Mouse (Mus musculus) testis, adult 2 months (tissue): ENCODE results near the gene Ssu2. TPM values are rescaled to one million over a fixed set of nuclear protein-coding genes. Genes with fewer than 3 reads are reported as not detected.

Experiments used
- H3K27ac ChIP-seq: fragments of 200-500 bp; 2 replicates; pipeline ENCODE4 v1.5.1; 2012; ENCODE audit warnings: low read depth, low read length; ENCODE audit not compliant: control insufficient read depth, insufficient read depth
- H3K27me3 ChIP-seq: fragments of 200-500 bp; 2 replicates; pipeline ENCODE4 v1.6.1; 2012; ENCODE audit warnings: mild to moderate bottlenecking, low read length, moderate library complexity; ENCODE audit not compliant: control insufficient read depth, insufficient read depth
- H3K36me3 ChIP-seq: fragments of 200-500 bp; 2 replicates; pipeline ENCODE4 v1.6.1; 2012; ENCODE audit warnings: mild to moderate bottlenecking, low read length; ENCODE audit not compliant: control insufficient read depth, insufficient read depth
- H3K4me1 ChIP-seq: fragments of 200-500 bp; 2 replicates; pipeline ENCODE4 v1.6.1; 2012; ENCODE audit warnings: low read length; ENCODE audit not compliant: control insufficient read depth, insufficient read depth
- H3K4me3 ChIP-seq: fragments of 200-500 bp; 2 replicates; pipeline ENCODE4 v1.5.1; 2012; ENCODE audit warnings: low read depth, mild to moderate bottlenecking, low read length, moderate library complexity, mixed read lengths; ENCODE audit not compliant: control insufficient read depth
- CTCF ChIP-seq: fragments of 200-500 bp; IDR thresholded peaks from 2 replicates; pipeline ENCODE4 v1.5.1; 2012; ENCODE audit warnings: low read depth, mild to moderate bottlenecking, inconsistent platforms, low read length, moderate library complexity; ENCODE audit not compliant: control insufficient read depth, insufficient read depth, insufficient replicate concordance
- POLR2A ChIP-seq: fragments of 200-500 bp; IDR thresholded peaks from 2 replicates; pipeline ENCODE4 v1.6.1; 2012; ENCODE audit warnings: low read depth, mild to moderate bottlenecking, inconsistent platforms, low read length, moderate library complexity; ENCODE audit not compliant: control insufficient read depth
- polyA plus RNA-seq: library from polyadenylated mRNA; depleted of rRNA; stranded (reverse); fragments of >200 nt; gene quantifications from 2 replicates; pipeline ENCODE4 v1.2.3, GENCODE M21; 2012

Gene Ssu2
- polyA plus RNA-seq, 1 experiment = 3.3 TPM

DNA sequence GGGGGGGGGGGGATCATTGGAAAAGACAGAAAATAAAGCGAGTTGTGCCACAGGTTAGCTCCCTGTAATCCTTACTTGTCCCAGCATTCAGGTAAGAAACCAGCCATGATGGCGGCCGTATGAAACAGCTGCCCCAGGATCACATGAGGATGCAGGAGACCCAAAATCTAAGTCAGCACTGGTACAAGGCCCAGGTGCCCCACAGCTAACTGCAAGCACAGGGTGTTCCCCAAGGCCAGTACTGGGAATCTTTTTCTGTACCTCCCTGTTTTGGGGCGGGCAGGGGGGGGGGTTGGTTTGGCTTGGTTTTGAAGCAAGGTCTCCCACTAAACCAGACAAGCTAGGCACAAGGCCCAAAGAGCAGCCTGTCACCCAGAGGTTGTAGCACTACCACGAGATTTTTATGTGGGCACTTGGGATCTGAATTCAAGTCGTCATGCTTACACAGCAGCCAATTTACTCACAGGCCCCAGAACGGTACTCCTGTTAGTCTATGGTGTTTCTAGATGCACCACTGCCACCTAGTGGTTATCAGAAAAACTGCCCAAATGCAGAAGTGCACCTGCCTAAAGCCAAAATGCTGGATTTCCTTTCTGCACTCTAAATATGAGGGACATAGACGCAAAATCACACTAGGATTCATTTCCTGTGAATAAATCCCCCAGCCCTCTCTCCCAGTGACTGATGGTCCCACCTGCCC, 13.8 kb downstream of the Ssu2 start:
- H3K36me3 ChIP-seq = no peaks in the 10 kb centered on the region
- no peaks in the 10 kb centered on the region for H3K4me1 ChIP-seq
- H3K4me3 ChIP-seq = no peak overlapping the region
- no peak for TF ChIP-seq CTCF
- TF ChIP-seq POLR2A = no peak
- H3K27me3 ChIP-seq = no peaks in the 10 kb centered on the region
- H3K27ac ChIP-seq = no peak overlapping the region

- Histone ChIP-seq H3K4me3 (no peak overlapping the region), H3K27ac (no peak overlapping the region), H3K4me1 (peaks cover 2% of the 10 kb centered on the region; the same call in 1 of the 2 replicates), H3K36me3 (no peaks in the 10 kb centered on the region), H3K27me3 (no peaks in the 10 kb centered on the region)
- no peak for TF ChIP-seq CTCF
- no peak for TF ChIP-seq POLR2A
These were observed 22.5 kb downstream of the Ssu2 start for GRCm38 (mm10) chr6:112365294-112365693.

DNA sequence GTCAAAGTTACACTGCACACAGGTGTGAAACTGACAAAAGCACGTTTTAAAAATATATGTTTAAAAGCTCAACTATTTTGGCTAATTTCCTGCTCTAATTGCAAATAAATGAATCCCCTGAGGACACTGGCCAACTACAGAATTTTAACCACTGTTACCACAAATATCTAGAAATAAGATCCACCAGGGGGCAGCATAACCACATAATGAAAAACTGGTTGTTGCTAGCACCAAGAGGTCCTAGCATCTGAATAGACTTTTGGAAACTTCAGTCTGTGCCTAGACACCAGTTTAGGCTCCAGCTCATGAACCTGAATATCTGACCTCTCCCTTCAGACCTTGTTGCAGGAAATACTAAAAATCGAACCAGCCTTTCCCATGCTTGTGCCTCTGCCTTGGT, 23.2 kb downstream of the Ssu2 start:
- peaks cover 2% of the 10 kb centered on the region; the same call in 1 of the 2 replicates for H3K4me1 ChIP-seq
- no peaks in the 10 kb centered on the region for H3K27me3 ChIP-seq
- no peak for TF ChIP-seq POLR2A
- TF ChIP-seq CTCF = no peak
- H3K27ac ChIP-seq = no peak overlapping the region
- no peaks in the 10 kb centered on the region for H3K36me3 ChIP-seq
- no peak overlapping the region for H3K4me3 ChIP-seq

- TF ChIP-seq POLR2A (no peak), CTCF (peak; percentile 65; the same call in 1 of the 2 replicates)
- Histone ChIP-seq H3K27me3 (no peaks in the 10 kb centered on the region), H3K4me1 (peaks cover 2% of the 10 kb centered on the region; the same call in 1 of the 2 replicates), H3K4me3 (no peak overlapping the region), H3K27ac (no peak overlapping the region), H3K36me3 (no peaks in the 10 kb centered on the region)
These were observed 25.4 kb downstream of the Ssu2 start for GRCm38 (mm10) chr6:112362349-112362958.

GRCm38 (mm10) chr6:112360676-112361075, 27.1 kb downstream of the Ssu2 start:
- H3K4me1 ChIP-seq = peaks cover 2% of the 10 kb centered on the region; the same call in 1 of the 2 replicates
- H3K36me3 ChIP-seq = no peaks in the 10 kb centered on the region
- H3K27me3 ChIP-seq = no peaks in the 10 kb centered on the region
- no peak for TF ChIP-seq CTCF
- no peak for TF ChIP-seq POLR2A
- H3K4me3 ChIP-seq = no peak overlapping the region
- no peak overlapping the region for H3K27ac ChIP-seq

DNA sequence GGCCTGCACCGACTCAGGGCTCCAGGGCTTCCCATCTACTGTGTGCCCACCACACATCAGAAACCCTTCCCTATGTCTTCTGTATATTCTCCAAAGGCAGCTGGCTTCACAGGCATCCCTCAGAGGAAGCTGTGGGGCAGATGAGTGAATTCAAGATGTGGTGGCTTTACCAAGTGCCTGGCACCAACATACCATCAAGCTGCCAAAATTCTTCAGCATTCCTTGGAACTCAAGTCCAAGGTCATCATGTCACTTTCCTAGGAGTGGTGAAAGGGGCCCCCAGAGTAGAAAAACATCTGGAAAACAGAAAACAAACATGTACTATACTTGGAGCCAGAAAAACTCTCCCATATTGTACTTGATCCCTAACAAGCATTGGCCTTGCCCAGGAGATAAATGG, 28.5 kb downstream of the Ssu2 start:
- TF ChIP-seq CTCF = no peak
- TF ChIP-seq POLR2A = no peak
- H3K27me3 ChIP-seq = no peaks in the 10 kb centered on the region
- no peak overlapping the region for H3K27ac ChIP-seq
- peaks cover 2% of the 10 kb centered on the region; the same call in 1 of the 2 replicates for H3K4me1 ChIP-seq
- H3K36me3 ChIP-seq = no peaks in the 10 kb centered on the region
- no peak overlapping the region for H3K4me3 ChIP-seq

DNA sequence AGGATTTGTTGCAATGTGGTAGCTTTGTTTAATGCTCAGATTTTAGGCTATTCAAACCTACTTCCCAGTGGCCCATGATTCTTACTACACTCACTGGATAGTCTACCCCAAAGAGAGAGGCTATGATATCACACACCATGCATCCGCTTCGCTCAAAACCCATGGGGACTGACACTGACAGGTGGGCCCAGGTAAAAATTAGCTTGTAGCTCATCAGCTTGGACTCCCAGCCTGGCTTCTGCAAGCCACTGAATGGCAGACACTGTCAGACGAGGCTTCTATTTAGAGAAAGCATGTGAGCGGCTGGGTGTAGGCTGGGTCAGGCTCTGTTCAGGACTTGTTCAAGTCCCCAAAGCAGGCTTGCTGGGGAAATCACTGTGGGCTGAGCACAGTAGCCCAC, 37.4 kb downstream of the Ssu2 start:
- Histone ChIP-seq H3K4me3 (no peak overlapping the region), H3K36me3 (no peaks in the 10 kb centered on the region), H3K4me1 (no peaks in the 10 kb centered on the region), H3K27ac (no peak overlapping the region), H3K27me3 (no peaks in the 10 kb centered on the region)
- TF ChIP-seq POLR2A = no peak
- TF ChIP-seq CTCF = no peak
